Mouse (Mus musculus): ENCODE measurements around the gene Dnah6. TPM values are rescaled to one million over a fixed set of nuclear protein-coding genes. Genes with fewer than 3 reads are reported as not detected.

Dnah6 gene
- polyA plus RNA-seq, 1 experiment from 2014 or later, result 0.01 TPM

GRCm38 (mm10) chr6:73221958-73222735 is 696 bp upstream of the Dnah6 start:
- TF ChIP-seq EP300 (IDR thresholded peaks at IDR 0.05; ENCODE audit: low read depth) (no peak), CTCF (IDR thresholded peaks at IDR 0.05; ENCODE audit: low read depth) (no peak)
- H3K36me3 ChIP-seq (replicated peaks; ENCODE audit: insufficient read depth, low read length), result no peaks in the 10 kb centered on the region
- DNase-seq, result no peak
- peak overlapping the region; percentile 70 for H3K27ac ChIP-seq (ENCODE audit: low read depth)
- peak overlapping the region; percentile 46 for H3K9ac ChIP-seq (replicated peaks)
- peak; percentile 60 for ATAC-seq
- peak overlapping the region; percentile 72 for H3K4me2 ChIP-seq (ENCODE audit: low read depth, low read length)
- no peaks in the 10 kb centered on the region for H3K4me1 ChIP-seq (ENCODE audit: insufficient read depth)
- 37% methylated on average over 23 of the region's 23 CpGs for WGBS (ENCODE audit: insufficient replicate concordance)
- no peaks in the 10 kb centered on the region for H3K27me3 ChIP-seq (ENCODE audit: insufficient read depth, low read length)
- H3K9me3 ChIP-seq (ENCODE audit: low read length), result no peaks in the 10 kb centered on the region
- H3K4me3 ChIP-seq (ENCODE audit: low read depth, low read length), result peak overlapping the region; percentile 37

- Histone ChIP-seq H3K27ac (ENCODE audit: low read depth) (no peak overlapping the region), H3K9me3 (ENCODE audit: low read length) (no peaks in the 10 kb centered on the region), H3K9ac (replicated peaks) (no peak overlapping the region), H3K36me3 (replicated peaks; ENCODE audit: insufficient read depth, low read length) (no peaks in the 10 kb centered on the region), H3K27me3 (ENCODE audit: insufficient read depth, low read length) (no peaks in the 10 kb centered on the region), H3K4me2 (ENCODE audit: low read depth, low read length) (no peak overlapping the region), H3K4me1 (ENCODE audit: insufficient read depth) (0 out of 2 replicates have a peak, but pooled peaks cover 3% of the 10 kb centered on the region), H3K4me3 (ENCODE audit: low read depth, low read length) (no peak overlapping the region)
- TF ChIP-seq CTCF (IDR thresholded peaks at IDR 0.05; ENCODE audit: low read depth), result no peak
- TF ChIP-seq EP300 (IDR thresholded peaks at IDR 0.05; ENCODE audit: low read depth), result no peak
- no peak for ATAC-seq
- DNase-seq, result no peak
Measured at GRCm38 (mm10) chr6:73211602-73212001, 9.8 kb downstream of the Dnah6 start.

- Histone ChIP-seq H3K4me3 (ENCODE audit: low read depth, low read length) (no peak overlapping the region), H3K36me3 (replicated peaks; ENCODE audit: insufficient read depth, low read length) (no peaks in the 10 kb centered on the region), H3K9ac (replicated peaks) (no peak overlapping the region), H3K9me3 (ENCODE audit: low read length) (no peaks in the 10 kb centered on the region), H3K4me1 (ENCODE audit: insufficient read depth) (0 out of 2 replicates have a peak, but pooled peaks cover 3% of the 10 kb centered on the region), H3K27ac (ENCODE audit: low read depth) (no peak overlapping the region), H3K4me2 (ENCODE audit: low read depth, low read length) (no peak overlapping the region), H3K27me3 (ENCODE audit: insufficient read depth, low read length) (no peaks in the 10 kb centered on the region)
- DNase-seq (no peak), ATAC-seq (no peak)
- TF ChIP-seq EP300 (IDR thresholded peaks at IDR 0.05; ENCODE audit: low read depth) (no peak), CTCF (IDR thresholded peaks at IDR 0.05; ENCODE audit: low read depth) (no peak)
- WGBS (ENCODE audit: insufficient replicate concordance), result 63% methylated on average over 3 of the region's 3 CpGs
Measured at GRCm38 (mm10) chr6:73211036-73211435, 10.4 kb downstream of the Dnah6 start.

GRCm38 (mm10) chr6:73210445-73210972 is 10.9 kb downstream of the Dnah6 start:
- DNase-seq (peak; percentile 26), ATAC-seq (no peak)
- no peaks in the 10 kb centered on the region for H3K27me3 ChIP-seq (ENCODE audit: insufficient read depth, low read length)
- H3K27ac ChIP-seq (ENCODE audit: low read depth), result no peak overlapping the region
- H3K9ac ChIP-seq (replicated peaks), result no peak overlapping the region
- no peaks in the 10 kb centered on the region for H3K36me3 ChIP-seq (replicated peaks; ENCODE audit: insufficient read depth, low read length)
- H3K4me1 ChIP-seq (ENCODE audit: insufficient read depth), result 0 out of 2 replicates have a peak, but pooled peaks cover 3% of the 10 kb centered on the region
- no peak overlapping the region for H3K4me2 ChIP-seq (ENCODE audit: low read depth, low read length)
- 33% methylated on average over 4 of the region's 4 CpGs for WGBS (ENCODE audit: insufficient replicate concordance)
- H3K4me3 ChIP-seq (ENCODE audit: low read depth, low read length), result no peak overlapping the region
- H3K9me3 ChIP-seq (ENCODE audit: low read length), result no peaks in the 10 kb centered on the region
- TF ChIP-seq CTCF (IDR thresholded peaks at IDR 0.05; ENCODE audit: low read depth), result no peak
- TF ChIP-seq EP300 (IDR thresholded peaks at IDR 0.05; ENCODE audit: low read depth), result no peak

- Histone ChIP-seq H3K4me1 (ENCODE audit: insufficient read depth) (0 out of 2 replicates have a peak, but pooled peaks cover 3% of the 10 kb centered on the region), H3K27ac (ENCODE audit: low read depth) (no peak overlapping the region), H3K4me2 (ENCODE audit: low read depth, low read length) (no peak overlapping the region), H3K9me3 (ENCODE audit: low read length) (no peaks in the 10 kb centered on the region), H3K9ac (replicated peaks) (no peak overlapping the region), H3K27me3 (ENCODE audit: insufficient read depth, low read length) (no peaks in the 10 kb centered on the region), H3K36me3 (replicated peaks; ENCODE audit: insufficient read depth, low read length) (no peaks in the 10 kb centered on the region), H3K4me3 (ENCODE audit: low read depth, low read length) (no peak overlapping the region)
- no peak for TF ChIP-seq EP300 (IDR thresholded peaks at IDR 0.05; ENCODE audit: low read depth)
- no peak for TF ChIP-seq CTCF (IDR thresholded peaks at IDR 0.05; ENCODE audit: low read depth)
- DNase-seq, result no peak
- ATAC-seq, result no peak
- WGBS (ENCODE audit: insufficient replicate concordance), result 81% methylated on average over 6 of the region's 6 CpGs
Measured at GRCm38 (mm10) chr6:73209598-73209997, 11.9 kb downstream of the Dnah6 start.

- no peaks in the 10 kb centered on the region for H3K9me3 ChIP-seq (ENCODE audit: low read length)
- WGBS (ENCODE audit: insufficient replicate concordance), result 55% methylated on average over 4 of the region's 4 CpGs
- TF ChIP-seq CTCF (IDR thresholded peaks at IDR 0.05; ENCODE audit: low read depth) (peak; percentile 31), EP300 (IDR thresholded peaks at IDR 0.05; ENCODE audit: low read depth) (no peak)
- DNase-seq (no peak), ATAC-seq (no peak)
- no peak overlapping the region for H3K4me2 ChIP-seq (ENCODE audit: low read depth, low read length)
- H3K36me3 ChIP-seq (replicated peaks; ENCODE audit: insufficient read depth, low read length), result no peaks in the 10 kb centered on the region
- H3K4me1 ChIP-seq (ENCODE audit: insufficient read depth), result 0 out of 2 replicates have a peak, but pooled peaks cover 3% of the 10 kb centered on the region
- H3K27me3 ChIP-seq (ENCODE audit: insufficient read depth, low read length), result no peaks in the 10 kb centered on the region
- H3K4me3 ChIP-seq (ENCODE audit: low read depth, low read length), result no peak overlapping the region
- no peak overlapping the region for H3K9ac ChIP-seq (replicated peaks)
- H3K27ac ChIP-seq (ENCODE audit: low read depth), result no peak overlapping the region
Measured at GRCm38 (mm10) chr6:73204937-73205336, 16.5 kb downstream of the Dnah6 start.
